Mouse (Mus musculus) MEL (cell line): ENCODE measurements at regions not wholly inside any gene's neighbourhood (a gene's known extent, or its start where the extent isn't known, plus 50 kb on each side); places are given as distances from the start of the nearest gene placed in this dataset.

Experiments
- BHLHE40 ChIP-seq: IDR thresholded peaks from 2 replicates; pipeline ENCODE4 v1.6.1; 2012; ENCODE audit warnings: low read depth, mild to moderate bottlenecking, inconsistent platforms, low read length, improper control_type of control experiment, borderline replicate concordance
- CHD2 ChIP-seq: IDR thresholded peaks from 2 replicates; pipeline ENCODE4 v1.6.1; 2011; ENCODE audit warnings: low read length, improper control_type of control experiment
- CTCF ChIP-seq, 3 experiments: IDR thresholded peaks in 2 of 3; conservative IDR thresholded peaks in 1 of 3; 2 replicates each; pipeline ENCODE4 v1.5.1; 2011 to 2012; ENCODE audit warnings: low read length in 3 of 3, low read depth in 2 of 3, mild to moderate bottlenecking in 2 of 3, improper control_type of control experiment in 1 of 3, inconsistent platforms in 1 of 3, mixed read lengths in 1 of 3, moderate library complexity in 1 of 3; ENCODE audit not compliant: control insufficient read depth in 1 of 3, insufficient read depth in 1 of 3, poor library complexity in 1 of 3, severe bottlenecking in 1 of 3
- E2F4 ChIP-seq: IDR thresholded peaks from 2 replicates; pipeline ENCODE4 v1.6.1; 2011; ENCODE audit warnings: low read depth, low read length, improper control_type of control experiment, borderline replicate concordance
- EP300 ChIP-seq, 2 experiments: IDR thresholded peaks; 2 replicates each; pipeline ENCODE4 v1.6.1; 2011; ENCODE audit warnings: improper control_type of control experiment in 2 of 2, low read length in 2 of 2, low read depth in 1 of 2, mild to moderate bottlenecking in 1 of 2
- GATA1 ChIP-seq: IDR thresholded peaks from 2 replicates; pipeline ENCODE4 v1.6.1; 2011; ENCODE audit warnings: low read depth, low read length, improper control_type of control experiment
- MAX ChIP-seq: IDR thresholded peaks from 2 replicates; pipeline ENCODE4 v1.6.1; 2011; ENCODE audit warnings: low read length, improper control_type of control experiment
- POLR2A ChIP-seq, 2 experiments: IDR thresholded peaks; 2 replicates each; pipeline ENCODE4 v1.6.1; 2011 to 2012; ENCODE audit warnings: low read length in 2 of 2, mild to moderate bottlenecking in 2 of 2, control low read depth in 1 of 2, improper control_type of control experiment in 1 of 2, low read depth in 1 of 2, moderate library complexity in 1 of 2; ENCODE audit not compliant: control insufficient read depth in 1 of 2, insufficient read depth in 1 of 2, poor library complexity in 1 of 2
- ZMIZ1 ChIP-seq: IDR thresholded peaks from 2 replicates; pipeline ENCODE4 v1.6.1; 2012; ENCODE audit warnings: low read depth, mild to moderate bottlenecking, inconsistent platforms, low read length, improper control_type of control experiment, moderate library complexity

DNA sequence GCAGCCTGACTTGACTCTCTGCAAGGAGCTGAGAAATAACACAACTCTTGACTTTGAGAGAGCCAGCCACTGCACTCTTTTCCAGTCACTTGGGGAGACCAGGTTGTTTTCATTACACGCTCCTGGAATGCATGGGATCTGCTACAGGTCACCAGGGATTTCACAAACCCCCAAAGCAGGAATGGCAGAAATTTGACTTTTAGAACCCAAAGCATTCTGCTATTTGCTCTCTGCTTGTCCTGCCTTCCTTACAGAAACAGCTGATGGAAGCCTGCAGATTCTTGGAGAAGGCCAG, 160.2 kb downstream of the 1500009L16Rik start:
- TF ChIP-seq MAX (no peak), POLR2A (IDR thresholded peaks at IDR 0.05; ENCODE audit: control insufficient read depth in 1 of 2, insufficient read depth in 1 of 2, low read depth in 1 of 2, low read length in 2 of 2, poor library complexity in 1 of 2) (no peak), CTCF (IDR thresholded peaks at IDR 0.05 in 2 of 3, conservative IDR thresholded peaks at IDR 0.05 in 1 of 3; ENCODE audit: control insufficient read depth in 1 of 3, insufficient read depth in 1 of 3, low read depth in 2 of 3, low read length in 3 of 3, poor library complexity in 1 of 3, severe bottlenecking in 1 of 3) (no peak), E2F4 (no peak), GATA1 (no peak), ZMIZ1 (no peak), CHD2 (no peak), EP300 (IDR thresholded peaks at IDR 0.05; ENCODE audit: low read depth in 1 of 2, low read length in 2 of 2) (no peak), BHLHE40 (no peak)
